Mouse (Mus musculus) lung, adult 2 months (tissue): Measurements from ENCODE around the gene Apex1.
"Not testable (repeated sequence)": the region's sequence is repeated elsewhere in the genome, so short reads cannot be mapped to it uniquely, and the experiment has no call there.

ENCODE experiments used
- CTCF ChIP-seq: fragments of 200-500 bp; IDR thresholded peaks from 2 replicates; pipeline ENCODE4 v1.5.1; 2011; ENCODE audit warnings: mild to moderate bottlenecking, low read length, control low read depth; ENCODE audit not compliant: insufficient read depth
- POLR2A ChIP-seq: fragments of 200-500 bp; IDR thresholded peaks from 2 replicates; pipeline ENCODE4 v1.6.1; 2011; ENCODE audit warnings: low read depth, mild to moderate bottlenecking, control low read depth, low read length, borderline replicate concordance; ENCODE audit errors: extremely low read depth

DNA sequence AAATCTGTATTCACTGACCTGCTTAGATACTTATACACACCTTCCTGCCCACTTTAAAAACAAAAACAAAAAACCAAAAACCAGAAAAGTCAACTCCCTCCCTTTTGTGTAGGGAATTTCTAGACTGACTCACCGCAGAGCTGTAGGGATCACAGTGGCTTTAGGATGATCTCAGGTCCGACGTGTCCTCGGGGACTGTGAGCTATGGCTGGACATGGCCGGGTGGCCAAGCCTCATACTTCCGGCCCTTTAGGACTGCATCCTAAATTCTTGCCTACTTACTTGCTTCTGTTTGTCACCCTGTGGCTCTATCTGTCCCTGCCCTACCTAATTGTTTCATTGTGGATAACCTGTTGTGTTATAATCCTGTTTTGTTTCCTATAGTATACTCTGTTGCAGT lies 32.0 kb downstream of the Apex1 start:
- not testable (repeated sequence) for TF ChIP-seq CTCF, POLR2A
